Mouse (Mus musculus): Measurements from ENCODE around the gene Ugt1a8. TPM values are rescaled to one million over a fixed set of nuclear protein-coding genes. Genes with fewer than 3 reads are reported as not detected.
"Not testable (repeated sequence)": the region's sequence is repeated elsewhere in the genome, so short reads cannot be mapped to it uniquely, and the experiment has no call there.

The Ugt1a8 gene
- total and polyA plus RNA-seq, 3 experiments = not detected

DNA sequence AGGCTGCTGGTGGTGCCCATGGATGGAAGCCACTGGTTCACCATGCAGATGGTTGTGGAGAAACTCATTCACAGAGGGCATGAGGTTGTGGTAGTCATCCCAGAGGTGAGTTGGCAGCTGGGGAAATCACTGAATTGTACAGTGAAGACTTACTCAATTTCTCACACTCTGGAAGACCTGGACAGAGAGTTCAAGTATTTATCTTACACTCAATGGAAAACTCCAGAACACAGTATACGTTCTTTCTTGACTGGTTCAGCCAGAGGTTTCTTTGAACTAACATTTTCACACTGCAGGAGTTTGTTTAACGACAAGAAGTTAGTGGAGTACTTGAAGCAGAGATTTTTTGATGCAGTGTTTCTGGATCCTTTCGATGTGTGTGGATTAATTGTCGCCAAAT lies 16.7 kb upstream of the Ugt1a8 start:
- no peak for TF ChIP-seq TAL1 (conservative IDR thresholded peaks at IDR 0.05; ENCODE audit: low read depth, low read length)
- Histone ChIP-seq H3K4me1 (ENCODE audit: insufficient read depth, low read depth, low read length) (no peaks in the 10 kb centered on the region), H3K4me3 (ENCODE audit: low read depth, low read length) (no peak overlapping the region), H3K27me3 (ENCODE audit: insufficient read depth, low read length) (peaks cover 5% of the 10 kb centered on the region; the same call in 1 of the 2 replicates), H3K36me3 (replicated peaks) (no peaks in the 10 kb centered on the region), H3K9me3 (replicated peaks) (no peaks in the 10 kb centered on the region)
- DNase-seq (ENCODE audit: low spot score) (no peak), ATAC-seq (ENCODE audit: extremely low read depth, insufficient number of reproducible peaks, low FRiP score, poor library complexity, severe bottlenecking) (no peak)

DNA sequence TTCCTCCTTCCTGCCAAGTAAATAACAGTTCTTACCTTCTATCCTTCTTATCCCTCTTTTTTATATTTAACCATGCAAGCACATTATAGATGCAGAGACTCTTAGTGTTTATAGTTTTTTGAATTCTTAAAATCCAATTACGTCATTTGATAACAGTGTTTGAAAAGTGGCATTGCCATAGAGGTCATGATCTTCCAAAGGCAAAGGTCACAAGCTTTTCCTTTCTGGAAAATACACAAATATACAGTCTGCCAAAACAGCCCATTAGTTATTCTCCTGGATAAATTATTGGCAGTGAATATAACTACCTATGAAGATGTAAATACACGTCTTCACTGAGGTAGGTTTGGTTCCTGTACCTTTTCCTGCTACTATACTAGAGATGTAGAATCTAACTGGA lies 13.1 kb upstream of the Ugt1a8 start:
- ATAC-seq (ENCODE audit: extremely low read depth, insufficient number of reproducible peaks, low FRiP score, poor library complexity, severe bottlenecking) = no peak
- DNase-seq (ENCODE audit: low spot score) = no peak
- H3K4me1 ChIP-seq (ENCODE audit: insufficient read depth, low read depth, low read length) = peaks cover 6% of the 10 kb centered on the region
- H3K36me3 ChIP-seq (replicated peaks) = no peaks in the 10 kb centered on the region
- H3K9me3 ChIP-seq (replicated peaks) = no peaks in the 10 kb centered on the region
- TF ChIP-seq GATA1 (IDR thresholded peaks at IDR 0.05; ENCODE audit: borderline replicate concordance, low read length) (no peak), TAL1 (conservative IDR thresholded peaks at IDR 0.05; ENCODE audit: low read depth, low read length) (no peak), GATA2 (IDR thresholded peaks at IDR 0.05; ENCODE audit: borderline replicate concordance, low read depth, low read length) (no peak), POLR2AphosphoS5 (IDR thresholded peaks at IDR 0.05; ENCODE audit: insufficient replicate concordance, low read depth, low read length) (no peak), CTCF (IDR thresholded peaks at IDR 0.05; ENCODE audit: low read depth, low read length) (no peak)
- peaks cover 9% of the 10 kb centered on the region for H3K27me3 ChIP-seq (ENCODE audit: insufficient read depth, low read length)
- no peak overlapping the region for H3K4me3 ChIP-seq (ENCODE audit: low read depth, low read length)

- Histone ChIP-seq H3K36me3 (replicated peaks) (no peaks in the 10 kb centered on the region), H3K4me1 (ENCODE audit: insufficient read depth, low read depth, low read length) (peaks cover 6% of the 10 kb centered on the region), H3K4me3 (ENCODE audit: low read depth, low read length) (no peak overlapping the region), H3K9me3 (replicated peaks) (no peaks in the 10 kb centered on the region), H3K27me3 (ENCODE audit: insufficient read depth, low read length) (peaks cover 11% of the 10 kb centered on the region)
- TF ChIP-seq CTCF (IDR thresholded peaks at IDR 0.05; ENCODE audit: low read depth, low read length) = no peak
- ATAC-seq (ENCODE audit: extremely low read depth, insufficient number of reproducible peaks, low FRiP score, poor library complexity, severe bottlenecking) (peak; percentile 66), DNase-seq (ENCODE audit: low spot score) (peak; percentile 6)
These were observed 10.5 kb upstream of the Ugt1a8 start for GRCm38 (mm10) chr1:88077128-88077527.

GRCm38 (mm10) chr1:88081670-88082069 lies 5.9 kb upstream of the Ugt1a8 start:
- ATAC-seq (ENCODE audit: extremely low read depth, insufficient number of reproducible peaks, low FRiP score, poor library complexity, severe bottlenecking) = no peak

GRCm38 (mm10) chr1:88086125-88086524 lies 1.5 kb upstream of the Ugt1a8 start:
- no peaks in the 10 kb centered on the region for H3K4me1 ChIP-seq (ENCODE audit: insufficient read depth, low read depth, low read length)
- H3K36me3 ChIP-seq (replicated peaks) = no peaks in the 10 kb centered on the region
- H3K4me3 ChIP-seq (ENCODE audit: low read depth, low read length) = no peak overlapping the region
- no peaks in the 10 kb centered on the region for H3K9me3 ChIP-seq (replicated peaks)
- no peak for TF ChIP-seq TAL1 (conservative IDR thresholded peaks at IDR 0.05; ENCODE audit: low read depth, low read length)
- no peak for TF ChIP-seq CTCF (IDR thresholded peaks at IDR 0.05; ENCODE audit: low read depth, low read length)
- no peak for TF ChIP-seq POLR2AphosphoS5 (IDR thresholded peaks at IDR 0.05; ENCODE audit: insufficient replicate concordance, low read depth, low read length)
- no peak for TF ChIP-seq GATA2 (IDR thresholded peaks at IDR 0.05; ENCODE audit: borderline replicate concordance, low read depth, low read length)
- TF ChIP-seq GATA1 (IDR thresholded peaks at IDR 0.05; ENCODE audit: borderline replicate concordance, low read length) = no peak
- H3K27me3 ChIP-seq (ENCODE audit: insufficient read depth, low read length) = peaks cover 39% of the 10 kb centered on the region
- ATAC-seq (ENCODE audit: extremely low read depth, insufficient number of reproducible peaks, low FRiP score, poor library complexity, severe bottlenecking) = no peak
- no peak for DNase-seq (ENCODE audit: low spot score)

More at GRCm38 (mm10) chr1:88081670-88082069, 5.9 kb upstream of the Ugt1a8 start:
- no peak overlapping the region for H3K4me3 ChIP-seq (ENCODE audit: low read depth, low read length)
- peaks cover 5% of the 10 kb centered on the region for H3K4me1 ChIP-seq (ENCODE audit: insufficient read depth, low read depth, low read length)
- peaks cover 22% of the 10 kb centered on the region for H3K27me3 ChIP-seq (ENCODE audit: insufficient read depth, low read length)
- TF ChIP-seq TAL1 (conservative IDR thresholded peaks at IDR 0.05; ENCODE audit: low read depth, low read length) = no peak
- no peak for TF ChIP-seq GATA2 (IDR thresholded peaks at IDR 0.05; ENCODE audit: borderline replicate concordance, low read depth, low read length)
- TF ChIP-seq POLR2AphosphoS5 (IDR thresholded peaks at IDR 0.05; ENCODE audit: insufficient replicate concordance, low read depth, low read length) = no peak
- H3K9me3 ChIP-seq (replicated peaks) = no peaks in the 10 kb centered on the region
- no peaks in the 10 kb centered on the region for H3K36me3 ChIP-seq (replicated peaks)
- no peak for DNase-seq (ENCODE audit: low spot score)

- Histone ChIP-seq H3K9me3 (replicated peaks) (no peaks in the 10 kb centered on the region), H3K36me3 (replicated peaks) (no peaks in the 10 kb centered on the region), H3K27me3 (ENCODE audit: insufficient read depth, low read length) (peaks cover 41% of the 10 kb centered on the region), H3K4me3 (ENCODE audit: low read depth, low read length) (no peak overlapping the region), H3K4me1 (ENCODE audit: insufficient read depth, low read depth, low read length) (peaks cover 18% of the 10 kb centered on the region)
- ATAC-seq (ENCODE audit: extremely low read depth, insufficient number of reproducible peaks, low FRiP score, poor library complexity, severe bottlenecking) (no peak), DNase-seq (ENCODE audit: low spot score) (no peak)
- TF ChIP-seq GATA1 (IDR thresholded peaks at IDR 0.05; ENCODE audit: borderline replicate concordance, low read length) (no peak), POLR2AphosphoS5 (IDR thresholded peaks at IDR 0.05; ENCODE audit: insufficient replicate concordance, low read depth, low read length) (no peak), TAL1 (conservative IDR thresholded peaks at IDR 0.05; ENCODE audit: low read depth, low read length) (no peak)
These were observed 4.7 kb downstream of the Ugt1a8 start for GRCm38 (mm10) chr1:88092341-88092740.

DNA sequence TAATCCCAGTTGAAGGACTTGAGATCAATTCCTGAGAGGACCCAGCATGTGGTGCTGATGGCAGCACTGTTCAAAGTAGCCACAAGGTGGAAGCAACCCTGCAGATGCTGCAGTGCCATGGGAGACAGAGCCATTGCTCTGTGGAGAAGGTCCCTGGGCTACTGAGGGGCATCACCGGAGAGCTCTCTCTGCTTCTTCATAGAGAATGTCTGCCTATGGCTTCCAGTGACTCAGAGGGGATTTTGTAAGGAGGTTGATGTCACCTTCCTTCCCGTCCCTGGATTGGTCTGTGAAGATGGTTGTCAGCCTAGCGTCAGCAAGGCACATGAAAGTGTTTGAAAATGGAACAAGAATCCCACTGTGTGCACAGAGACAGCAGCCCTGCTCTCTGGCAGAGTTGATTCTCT lies 6.7 kb downstream of the Ugt1a8 start:
- H3K9me3 ChIP-seq (replicated peaks); H3K4me3 ChIP-seq (ENCODE audit: low read depth, low read length); DNase-seq (ENCODE audit: low spot score); H3K36me3 ChIP-seq (replicated peaks): not testable (repeated sequence)
- Histone ChIP-seq H3K4me1 (ENCODE audit: insufficient read depth, low read depth, low read length) (peaks cover 22% of the 10 kb centered on the region), H3K27me3 (ENCODE audit: insufficient read depth, low read length) (peaks cover 28% of the 10 kb centered on the region)
- peak; percentile 51; the same call in 1 of the 2 replicates for ATAC-seq (ENCODE audit: extremely low read depth, insufficient number of reproducible peaks, low FRiP score, poor library complexity, severe bottlenecking)

Data from G1E (cell line).